Mouse (Mus musculus) ES-E14 (cell line): Measurements from ENCODE around the gene Fndc10. TPM values are rescaled to one million over a fixed set of nuclear protein-coding genes. Genes with fewer than 3 reads are reported as not detected.
"Not testable (repeated sequence)": the region's sequence is repeated elsewhere in the genome, so short reads cannot be mapped to it uniquely, and the experiment has no call there.

ENCODE experiments used
- DNase-seq: peaks from one replicate; pipeline ENCODE4 v3.0.0-alpha.2; 2013; ENCODE audit warnings: low read depth, low spot score
- H3K27ac ChIP-seq: 2 replicates; pipeline ENCODE4 v1.5.1; 2012; ENCODE audit warnings: low read depth, mild to moderate bottlenecking, low read length, moderate library complexity, mixed read lengths; ENCODE audit not compliant: poor library complexity, insufficient read depth, severe bottlenecking
- H3K36me3 ChIP-seq: 2 replicates; pipeline ENCODE4 v1.6.1; 2012; ENCODE audit warnings: mild to moderate bottlenecking, low read length, moderate library complexity, mixed read lengths; ENCODE audit not compliant: control insufficient read depth, poor library complexity, insufficient read depth, severe bottlenecking
- H3K4me1 ChIP-seq, 2 experiments: fragments of 150-350 bp in 1 of 2; sonication (generic) in 1 of 2; 2 replicates each; pipeline ENCODE4 v1.6.1; 2012; ENCODE audit warnings: low read length in 2 of 2, mild to moderate bottlenecking in 1 of 2, mixed read lengths in 1 of 2; ENCODE audit not compliant: control insufficient read depth in 2 of 2, insufficient read depth in 2 of 2, poor library complexity in 1 of 2
- H3K4me3 ChIP-seq, 2 experiments: fragments of 150-350 bp in 1 of 2; sonication (generic) in 1 of 2; 2 replicates each; pipeline ENCODE4 v1.5.1; 2012; ENCODE audit warnings: low read length in 2 of 2, low read depth in 1 of 2, mild to moderate bottlenecking in 1 of 2, mixed read lengths in 1 of 2; ENCODE audit not compliant: insufficient read depth in 1 of 2, poor library complexity in 1 of 2, severe bottlenecking in 1 of 2
- H3K9ac ChIP-seq: 2 replicates; pipeline ENCODE4 v1.6.1; 2012; ENCODE audit warnings: low read depth, mild to moderate bottlenecking, low read length, mixed read lengths; ENCODE audit not compliant: poor library complexity, insufficient read depth, severe bottlenecking
- H3K9me3 ChIP-seq: fragments of 150-350 bp; sonication (generic); 2 replicates; pipeline ENCODE4 v1.6.1; 2012; ENCODE audit warnings: low read depth, mild to moderate bottlenecking, low read length; ENCODE audit not compliant: control insufficient read depth, insufficient read depth
- CHD2 ChIP-seq: IDR thresholded peaks from 2 replicates; pipeline ENCODE4 v1.6.1; 2014; ENCODE audit warnings: mild to moderate bottlenecking, low read depth, low read length, inconsistent platforms
- HCFC1 ChIP-seq: IDR thresholded peaks from 2 replicates; pipeline ENCODE4 v1.6.1; 2012; ENCODE audit warnings: low read length, inconsistent platforms, borderline replicate concordance; ENCODE audit not compliant: insufficient read depth
- MAFK ChIP-seq: IDR thresholded peaks from 2 replicates; pipeline ENCODE4 v1.6.1; 2014; ENCODE audit warnings: mild to moderate bottlenecking, low read depth, low read length, inconsistent platforms; ENCODE audit not compliant: insufficient read depth
- ZC3H11A ChIP-seq: IDR thresholded peaks from 2 replicates; pipeline ENCODE4 v1.6.1; 2012; ENCODE audit warnings: low read depth, mild to moderate bottlenecking, inconsistent platforms, low read length, borderline replicate concordance
- ZNF384 ChIP-seq: IDR thresholded peaks from 2 replicates; pipeline ENCODE4 v1.6.1; 2012; ENCODE audit warnings: low read depth, low read length, inconsistent platforms
- in situ Hi-C, 2 experiments: fragments of 600-800 bp; cut with MboI; formaldehyde crosslinking; loops; one replicate each; pipeline ENCODE4 v1.15.1; 2025; ENCODE audit warnings: low sequenced_read_pairs in 2 of 2, inconsistent platforms in 1 of 2; ENCODE audit not compliant: unreplicated experiment in 2 of 2
- total RNA-seq: library from RNA; depleted of rRNA; stranded (reverse); fragments of 300-350 nt; gene quantifications from 2 replicates; pipeline ENCODE4 v1.2.3, GENCODE M21; 2012

The Fndc10 gene
- total RNA-seq, 1 experiment = 10.0 TPM

GRCm38 (mm10) chr4:155672082-155672481 lies 22.1 kb upstream of the Fndc10 start:
- Histone ChIP-seq H3K36me3 (no peaks in the 10 kb centered on the region), H3K4me3 (no peak overlapping the region), H3K27ac (peak overlapping the region; percentile 26; the same call in 1 of the 2 replicates), H3K4me1 (peaks cover 7 to 9% of the 10 kb centered on the region in 2 experiments), H3K9ac (no peak overlapping the region), H3K9me3 (peaks cover 13% of the 10 kb centered on the region)
- DNase-seq = no peak
- peak; percentile 78 for TF ChIP-seq ZNF384
- TF ChIP-seq MAFK = no peak
- in situ Hi-C loops = no loop called here

GRCm38 (mm10) chr4:155675991-155676390 lies 18.2 kb upstream of the Fndc10 start:
- Histone ChIP-seq H3K36me3 (no peaks in the 10 kb centered on the region), H3K4me1 (peaks cover 0 to 4% of the 10 kb centered on the region in 2 experiments; a peak in 2 of 4 replicates), H3K4me3 (no peak overlapping the region), H3K9me3 (peaks cover 13% of the 10 kb centered on the region), H3K9ac (no peak overlapping the region), H3K27ac (no peak overlapping the region)
- in situ Hi-C loops = no loop called here
- TF ChIP-seq ZNF384 (no peak), CHD2 (no peak), MAFK (no peak), HCFC1 (no peak), ZC3H11A (no peak)
- no peak for DNase-seq

GRCm38 (mm10) chr4:155683670-155684277 lies 10.4 kb upstream of the Fndc10 start:
- H3K4me3 ChIP-seq, H3K27ac ChIP-seq, DNase-seq, H3K9ac ChIP-seq, H3K36me3 ChIP-seq, in situ Hi-C loops, H3K4me1 ChIP-seq: not testable (repeated sequence)
- H3K9me3 ChIP-seq = peaks cover 12% of the 10 kb centered on the region

- H3K36me3 ChIP-seq, in situ Hi-C loops, H3K4me3 ChIP-seq, DNase-seq, H3K9ac ChIP-seq, H3K4me1 ChIP-seq, H3K27ac ChIP-seq: not testable (repeated sequence)
- peaks cover 12% of the 10 kb centered on the region for H3K9me3 ChIP-seq
These were observed 6.4 kb upstream of the Fndc10 start for GRCm38 (mm10) chr4:155687764-155688163.

- Histone ChIP-seq H3K4me1 (peaks cover 0 to 8% of the 10 kb centered on the region in 2 experiments; a peak in 1 of 4 replicates), H3K4me3 (no peak overlapping the region), H3K27ac (no peak overlapping the region), H3K9me3 (0 out of 2 replicates have a peak, but pooled peaks cover 2% of the 10 kb centered on the region), H3K9ac (no peak overlapping the region), H3K36me3 (peaks cover 3% of the 10 kb centered on the region; the same call in 1 of the 2 replicates)
- DNase-seq = no peak
- in situ Hi-C loops = no loop called here
- TF ChIP-seq HCFC1 = no peak
- no peak for TF ChIP-seq ZC3H11A
- TF ChIP-seq CHD2 = no peak
- TF ChIP-seq MAFK = no peak
- no peak for TF ChIP-seq ZNF384
These were observed 3.4 kb upstream of the Fndc10 start for GRCm38 (mm10) chr4:155690571-155691375.
